Mouse (Mus musculus) stomach, postnatal 0 days (tissue): Measurements from ENCODE around the gene Amer2. TPM values are rescaled to one million over a fixed set of nuclear protein-coding genes. Genes with fewer than 3 reads are reported as not detected.

Source experiments
- ATAC-seq: fragments of 200-750 bp; cut with Nextera tagmentation; 2 replicates; pipeline ENCODE4 v1.8.0; 2017; ENCODE audit not compliant: low FRiP score, low TSS enrichment
- DNase-seq: peaks from one replicate; pipeline ENCODE4 v3.0.0-alpha.2; 2016; ENCODE audit warnings: low spot score
- H3K27ac ChIP-seq: fragments of 300-500 bp; sonication (generic); replicated peaks from 2 replicates; pipeline ENCODE4 v1.5.1; 2014; ENCODE audit warnings: mild to moderate bottlenecking, control low read depth
- H3K27me3 ChIP-seq: fragments of 300-500 bp; sonication (generic); 2 replicates; pipeline ENCODE4 v1.6.1; 2014; ENCODE audit warnings: low read length; ENCODE audit not compliant: control insufficient read depth, insufficient read depth
- H3K36me3 ChIP-seq: fragments of 300-500 bp; sonication (generic); 2 replicates; pipeline ENCODE4 v1.6.1; 2014; ENCODE audit warnings: low read length, mixed read lengths; ENCODE audit not compliant: control insufficient read depth, insufficient read depth
- H3K4me1 ChIP-seq: fragments of 300-500 bp; sonication (generic); replicated peaks from 2 replicates; pipeline ENCODE4 v1.6.1; 2014; ENCODE audit warnings: antibody characterized with exemption; ENCODE audit not compliant: control insufficient read depth, insufficient read depth
- H3K4me2 ChIP-seq: fragments of 300-500 bp; sonication (generic); replicated peaks from 2 replicates; pipeline ENCODE4 v1.6.1; 2014; ENCODE audit warnings: low read depth, mild to moderate bottlenecking, control low read depth, moderate library complexity
- H3K4me3 ChIP-seq: fragments of 300-500 bp; sonication (generic); 2 replicates; pipeline ENCODE4 v1.5.1; 2014; ENCODE audit warnings: low read depth, low read length, control low read depth
- H3K9ac ChIP-seq: fragments of 300-500 bp; sonication (generic); 2 replicates; pipeline ENCODE4 v1.6.1; 2014; ENCODE audit warnings: mild to moderate bottlenecking, low read length, control low read depth, mixed read lengths
- H3K9me3 ChIP-seq: fragments of 300-500 bp; sonication (generic); 2 replicates; pipeline ENCODE4 v1.6.1; 2016; ENCODE audit warnings: low read length; ENCODE audit not compliant: control insufficient read depth
- CTCF ChIP-seq: IDR thresholded peaks from 2 replicates; pipeline ENCODE4 v1.5.1; 2016; ENCODE audit warnings: antibody characterized with exemption, low read depth, mild to moderate bottlenecking, moderate library complexity
- EP300 ChIP-seq: optimal IDR thresholded peaks from 2 replicates; pipeline ENCODE3; 2016; ENCODE audit warnings: antibody characterized with exemption
- WGBS: fragments of 180-500 bp; shearing (Covaris S2); extraction: QIAGEN DNeasy Blood & Tissue Kit; methylation state at CpG from one replicate; pipeline ENCODE4 v1.1.7; 2014; 5-methylcytosine and 5-hydroxymethylcytosine counted together
- polyA plus RNA-seq: library from polyadenylated mRNA; unstranded; fragments of >200 nt; fragmentation: Nextera tagmentation; extraction: Ambion mirVana; gene quantifications from 2 replicates; pipeline ENCODE4 v1.2.1, GENCODE M21; 2015

Amer2 gene
- polyA plus RNA-seq, 1 experiment from 2014 or later = 1.2 TPM

DNA sequence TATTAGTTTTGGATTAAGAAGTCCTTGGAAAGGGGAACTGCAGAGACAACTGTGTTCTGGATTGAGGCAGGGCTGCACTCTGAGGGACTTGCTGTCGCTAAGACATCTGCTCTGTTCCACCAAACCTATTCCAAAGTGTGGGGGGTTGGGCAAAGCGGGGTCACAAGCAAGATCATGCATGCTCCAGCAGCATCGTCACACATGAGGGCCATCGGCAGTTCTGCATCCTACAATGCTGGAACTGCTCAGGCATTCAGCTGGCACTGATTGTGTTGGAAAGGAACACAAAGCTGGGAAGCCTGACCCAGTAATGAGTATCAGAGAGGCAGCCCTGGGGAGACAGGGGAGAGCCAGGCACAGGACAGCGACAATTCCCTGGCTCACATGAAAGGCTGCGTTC is 56.5 kb downstream of the Amer2 start:
- TF ChIP-seq CTCF = no peak
- no peak for TF ChIP-seq EP300
- Histone ChIP-seq H3K9ac (no peak overlapping the region), H3K36me3 (no peaks in the 10 kb centered on the region), H3K27ac (no peak overlapping the region), H3K27me3 (no peaks in the 10 kb centered on the region), H3K4me3 (no peak overlapping the region), H3K9me3 (no peaks in the 10 kb centered on the region), H3K4me1 (no peaks in the 10 kb centered on the region), H3K4me2 (no peak overlapping the region)
- DNase-seq (no peak), ATAC-seq (no peak; the same call in 1 of the 2 replicates)
- 64% methylated on average over 6 of the region's 6 CpGs for WGBS

DNA sequence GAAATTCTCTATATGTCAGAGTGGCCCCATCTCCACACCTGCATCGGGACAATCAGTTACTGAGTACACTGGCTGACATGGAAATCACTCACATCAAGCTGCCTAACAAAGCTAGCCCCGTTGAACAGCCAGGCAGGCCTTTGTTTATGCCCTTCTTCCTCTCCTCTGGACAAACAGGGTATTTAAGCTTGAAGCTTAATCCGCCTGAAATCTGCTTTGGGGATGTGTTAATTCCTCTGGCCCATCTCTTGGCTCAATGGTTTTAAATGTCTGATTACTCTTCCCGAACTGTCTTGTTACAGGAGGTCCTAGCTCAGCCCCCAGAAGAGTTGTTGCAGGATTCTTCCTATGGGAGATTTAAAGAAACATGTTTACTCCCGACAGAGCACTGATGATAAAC is 58.5 kb downstream of the Amer2 start:
- no peaks in the 10 kb centered on the region for H3K27me3 ChIP-seq
- H3K9me3 ChIP-seq = no peaks in the 10 kb centered on the region
- no peaks in the 10 kb centered on the region for H3K36me3 ChIP-seq
- WGBS = 46% methylated on average over 5 of the region's 5 CpGs
- ATAC-seq (no peak), DNase-seq (no peak)
- H3K4me2 ChIP-seq = no peak overlapping the region
- no peak overlapping the region for H3K9ac ChIP-seq
- no peak overlapping the region for H3K27ac ChIP-seq
- no peaks in the 10 kb centered on the region for H3K4me1 ChIP-seq
- no peak for TF ChIP-seq CTCF
- no peak for TF ChIP-seq EP300
- H3K4me3 ChIP-seq = no peak overlapping the region

DNA sequence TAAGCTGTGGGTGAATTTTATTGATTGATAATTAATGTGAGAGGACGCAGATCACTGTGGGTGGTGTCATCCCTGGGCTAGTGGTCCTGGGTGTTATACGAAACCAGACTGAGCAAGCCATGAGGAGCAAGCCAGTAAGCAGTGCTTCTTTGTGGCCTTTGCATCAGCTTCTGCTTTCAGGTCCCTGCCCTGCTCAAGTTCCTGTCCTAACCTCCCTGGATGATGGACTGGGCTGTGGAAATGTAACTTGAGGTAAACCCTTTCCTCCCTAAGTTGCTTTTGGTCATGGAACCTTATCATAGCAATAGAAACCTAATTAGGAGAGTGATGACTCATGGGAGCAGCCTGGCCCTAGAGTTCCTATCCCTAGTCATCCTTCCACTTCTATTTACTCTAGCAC is 59.1 kb downstream of the Amer2 start:
- no peaks in the 10 kb centered on the region for H3K9me3 ChIP-seq
- no peak for DNase-seq
- no peak overlapping the region for H3K9ac ChIP-seq
- no peak overlapping the region for H3K27ac ChIP-seq
- TF ChIP-seq CTCF = no peak
- no peak for TF ChIP-seq EP300
- H3K4me2 ChIP-seq = no peak overlapping the region
- no peak overlapping the region for H3K4me3 ChIP-seq
- H3K4me1 ChIP-seq = no peaks in the 10 kb centered on the region
- no peaks in the 10 kb centered on the region for H3K27me3 ChIP-seq
- H3K36me3 ChIP-seq = no peaks in the 10 kb centered on the region
- whole genome bisulfite sequencing = 91% methylated on average over 2 of the region's 2 CpGs
- no peak for ATAC-seq

DNA sequence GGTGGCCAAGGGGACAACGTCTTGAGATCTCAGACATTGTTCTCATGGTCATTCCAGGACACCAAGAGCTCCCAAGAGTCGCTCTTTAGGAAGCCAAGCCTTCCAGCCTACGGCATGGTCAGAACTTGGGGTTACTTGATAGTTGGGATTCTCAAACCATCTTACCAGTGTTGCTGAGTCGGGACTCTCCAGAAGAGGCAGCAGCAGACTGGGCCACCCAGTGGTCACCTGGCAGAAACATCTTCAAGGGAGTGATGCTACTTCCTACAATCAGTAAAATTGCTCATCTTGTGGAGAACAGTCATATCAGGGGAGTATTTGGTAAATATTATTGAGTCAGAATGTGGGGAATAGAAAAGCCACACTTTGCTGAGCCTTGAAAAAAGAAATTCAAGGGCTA is 62.5 kb downstream of the Amer2 start:
- Histone ChIP-seq H3K36me3 (no peaks in the 10 kb centered on the region), H3K9me3 (no peaks in the 10 kb centered on the region), H3K4me3 (no peak overlapping the region), H3K27ac (no peak overlapping the region), H3K4me2 (no peak overlapping the region), H3K27me3 (no peaks in the 10 kb centered on the region), H3K4me1 (no peaks in the 10 kb centered on the region), H3K9ac (no peak overlapping the region)
- DNase-seq = peak; percentile 35
- ATAC-seq = no peak
- WGBS = 64% methylated on average over 4 of the region's 4 CpGs
- TF ChIP-seq EP300 (no peak), CTCF (peak; percentile 64)

DNA sequence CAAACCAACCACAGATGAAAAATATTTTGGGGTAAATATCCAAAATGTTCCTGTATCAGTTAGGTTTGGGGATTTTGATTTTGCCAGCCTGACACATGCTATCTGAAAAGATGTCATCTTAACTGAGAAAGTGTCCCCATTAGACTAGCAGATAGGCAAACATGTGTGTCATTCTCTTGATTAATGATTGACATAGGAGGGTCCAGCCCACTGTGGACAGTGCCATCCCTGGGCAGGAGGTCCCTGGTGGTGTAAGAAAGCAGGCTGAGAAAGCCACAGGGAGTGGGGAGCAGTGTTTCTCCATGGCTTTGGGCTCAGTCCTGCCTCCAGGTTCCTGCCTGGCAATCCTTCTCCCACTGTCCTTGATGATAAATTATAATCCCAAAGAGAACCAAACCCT is 63.3 kb downstream of the Amer2 start:
- Histone ChIP-seq H3K36me3 (no peaks in the 10 kb centered on the region), H3K9ac (no peak overlapping the region), H3K4me1 (no peaks in the 10 kb centered on the region), H3K27me3 (no peaks in the 10 kb centered on the region), H3K4me3 (no peak overlapping the region), H3K27ac (no peak overlapping the region), H3K9me3 (no peaks in the 10 kb centered on the region), H3K4me2 (no peak overlapping the region)
- no peak for ATAC-seq
- no peak for TF ChIP-seq EP300
- no peak for TF ChIP-seq CTCF
- no peak for DNase-seq

Other genes with a start within 250 kb of the Amer2 start
- gene Atp8a2, start 176.1 kb upstream of the Amer2 start, polyA plus RNA-seq = 6.3 and 7.0 TPM in 2 replicates
- 0.06 and 0.13 TPM in 2 replicates for gene Nupl1, start 121.8 kb upstream of the Amer2 start, polyA plus RNA-seq
- 25.8 and 25.9 TPM in 2 replicates for gene Gm49336, start 121.8 kb upstream of the Amer2 start, polyA plus RNA-seq
- gene Mtmr6, start 108.0 kb upstream of the Amer2 start, polyA plus RNA-seq = 31.4 and 31.6 TPM in 2 replicates